Mouse (Mus musculus): ENCODE results near the gene Dph5.

Gene Dph5

GRCm38 (mm10) chr3:115951221-115951620 is 63.6 kb downstream of the Dph5 start:
- no peak for DNase-seq (ENCODE audit: low read depth, low spot score)

- DNase-seq (ENCODE audit: low read depth, low spot score) = no peak
Measured at GRCm38 (mm10) chr3:115952356-115952755, 64.7 kb downstream of the Dph5 start.

- DNase-seq (ENCODE audit: low read depth, low spot score) = no peak
Measured at GRCm38 (mm10) chr3:115953088-115953487, 65.5 kb downstream of the Dph5 start.

GRCm38 (mm10) chr3:115957223-115957622 is 69.6 kb downstream of the Dph5 start:
- DNase-seq (ENCODE audit: low read depth, low spot score) = no peak

- DNase-seq (ENCODE audit: low read depth, low spot score) = no peak
Measured at GRCm38 (mm10) chr3:115961311-115962027, 73.8 kb downstream of the Dph5 start.

GRCm38 (mm10) chr3:115962028-115962415 is 74.4 kb downstream of the Dph5 start:
- DNase-seq (ENCODE audit: low read depth, low spot score) = no peak

GRCm38 (mm10) chr3:115963597-115963996 is 76.0 kb downstream of the Dph5 start:
- DNase-seq (ENCODE audit: low read depth, low spot score) = no peak

GRCm38 (mm10) chr3:115964071-115964470 is 76.4 kb downstream of the Dph5 start:
- no peak for DNase-seq (ENCODE audit: low read depth, low spot score)

- DNase-seq (ENCODE audit: low read depth, low spot score) = no peak
Measured at GRCm38 (mm10) chr3:115968745-115969530, 81.3 kb downstream of the Dph5 start.

GRCm38 (mm10) chr3:115971045-115971785 is 83.6 kb downstream of the Dph5 start:
- DNase-seq (ENCODE audit: low read depth, low spot score) = no peak

- no peak for DNase-seq (ENCODE audit: low read depth, low spot score)
Measured at GRCm38 (mm10) chr3:115971891-115972646, 84.4 kb downstream of the Dph5 start.

- no peak for DNase-seq (ENCODE audit: low read depth, low spot score)
Measured at GRCm38 (mm10) chr3:115974228-115974627, 86.6 kb downstream of the Dph5 start.

- DNase-seq (ENCODE audit: low read depth, low spot score) = no peak
Measured at GRCm38 (mm10) chr3:115974995-115975394, 87.4 kb downstream of the Dph5 start.

GRCm38 (mm10) chr3:115979000-115979399 is 91.4 kb downstream of the Dph5 start:
- DNase-seq (ENCODE audit: low read depth, low spot score) = no peak

- no peak for DNase-seq (ENCODE audit: low read depth, low spot score)
Measured at GRCm38 (mm10) chr3:115983217-115983616, 95.6 kb downstream of the Dph5 start.

All from c-Kit-negative CD71-positive TER-119-positive erythroid progenitor cells, embryonic 14.5 days (primary cell).